Mouse (Mus musculus) hindbrain, embryonic 12.5 days (tissue): Measurements from ENCODE around the gene Maneal. TPM values are rescaled to one million over a fixed set of nuclear protein-coding genes. Genes with fewer than 3 reads are reported as not detected.

Source experiments
- ATAC-seq: fragments of 200-750 bp; cut with Nextera tagmentation; 2 replicates; pipeline ENCODE4 v1.8.0; 2017; ENCODE audit warnings: moderate TSS enrichment; ENCODE audit not compliant: low FRiP score
- H3K27ac ChIP-seq: fragments of 300-500 bp; sonication (generic); 2 replicates; pipeline ENCODE4 v1.5.1; 2016; ENCODE audit warnings: mild to moderate bottlenecking
- H3K27me3 ChIP-seq: fragments of 300-500 bp; sonication (generic); 2 replicates; pipeline ENCODE4 v1.6.1; 2016; ENCODE audit warnings: mild to moderate bottlenecking
- H3K36me3 ChIP-seq: fragments of 300-500 bp; sonication (generic); 2 replicates; pipeline ENCODE4 v1.6.1; 2016; ENCODE audit warnings: mild to moderate bottlenecking
- H3K4me1 ChIP-seq: fragments of 300-500 bp; sonication (generic); 2 replicates; pipeline ENCODE4 v1.6.1; 2016
- H3K4me2 ChIP-seq: fragments of 300-500 bp; sonication (generic); replicated peaks from 2 replicates; pipeline ENCODE4 v1.6.1; 2016; ENCODE audit warnings: mild to moderate bottlenecking
- H3K4me3 ChIP-seq: fragments of 300-500 bp; sonication (generic); 2 replicates; pipeline ENCODE4 v1.5.1; 2016; ENCODE audit warnings: mild to moderate bottlenecking
- H3K9ac ChIP-seq: fragments of 300-500 bp; sonication (generic); 2 replicates; pipeline ENCODE4 v1.6.1; 2016; ENCODE audit warnings: mild to moderate bottlenecking, moderate library complexity
- H3K9me3 ChIP-seq: fragments of 300-500 bp; sonication (generic); replicated peaks from 2 replicates; pipeline ENCODE4 v1.6.1; 2016; ENCODE audit warnings: mild to moderate bottlenecking
- WGBS: fragments of 180-500 bp; shearing (Covaris S2); methylation state at CpG from one replicate; pipeline ENCODE4 v1.1.7; 2016; 5-methylcytosine and 5-hydroxymethylcytosine counted together
- polyA plus RNA-seq: library from polyadenylated mRNA; unstranded; fragments of >200 nt; fragmentation: Nextera tagmentation; extraction: Ambion mirVana; gene quantifications from 2 replicates; pipeline ENCODE4 v1.2.1, GENCODE M21; 2016

Gene Maneal
- polyA plus RNA-seq, 1 experiment from 2014 or later, result 7.3 TPM

GRCm38 (mm10) chr4:124881341-124881908 lies 19.5 kb upstream of the Maneal start:
- Histone ChIP-seq H3K36me3 (no peaks in the 10 kb centered on the region), H3K27me3 (peaks cover 65% of the 10 kb centered on the region), H3K4me1 (peaks cover 28% of the 10 kb centered on the region), H3K27ac (peak overlapping the region; percentile 77), H3K4me3 (peak overlapping the region; percentile 50), H3K9me3 (0 out of 2 replicates have a peak, but pooled peaks cover 6% of the 10 kb centered on the region), H3K4me2 (peak overlapping the region; percentile 64), H3K9ac (peak overlapping the region; percentile 57)
- WGBS, result under 1% methylated on average over 37 of the region's 37 CpGs
- peak; percentile 98 for ATAC-seq

- Histone ChIP-seq H3K27ac (peak within 1 kb of the TSS; percentile 77), H3K4me1 (peaks cover 28% of the 10 kb centered on the region), H3K4me2 (peak within 1 kb of the TSS; percentile 64), H3K27me3 (peaks cover 56% of the 10 kb centered on the region), H3K9me3 (0 out of 2 replicates have a peak, but pooled peaks cover 6% of the 10 kb centered on the region), H3K9ac (peak within 1 kb of the TSS; percentile 57), H3K4me3 (peak within 1 kb of the TSS; percentile 50), H3K36me3 (no peaks in the 10 kb centered on the region)
- no peak for ATAC-seq
- 4% methylated on average over 11 of the region's 11 CpGs for WGBS
These were observed 18.6 kb upstream of the Maneal start, which contains the start of gene Epha10 for GRCm38 (mm10) chr4:124880599-124880998. TSS of gene Epha10 (plus strand) at chr4:124880899.

- no peak overlapping the region for H3K9ac ChIP-seq
- no peak overlapping the region for H3K4me3 ChIP-seq
- H3K36me3 ChIP-seq, result no peaks in the 10 kb centered on the region
- no peak overlapping the region for H3K4me2 ChIP-seq
- ATAC-seq, result no peak
- no peaks in the 10 kb centered on the region for H3K27me3 ChIP-seq
- no peaks in the 10 kb centered on the region for H3K4me1 ChIP-seq
- peaks cover 4% of the 10 kb centered on the region; the same call in 1 of the 2 replicates for H3K9me3 ChIP-seq
- 90% methylated on average over 1 of the region's 1 CpGs for WGBS
- H3K27ac ChIP-seq, result no peak overlapping the region
These were observed 10.7 kb upstream of the Maneal start for GRCm38 (mm10) chr4:124872719-124873118.

- Histone ChIP-seq H3K36me3 (peaks cover 34% of the 10 kb centered on the region), H3K4me1 (peaks cover 21% of the 10 kb centered on the region), H3K4me2 (peak overlapping the region; percentile 77), H3K9me3 (no peaks in the 10 kb centered on the region), H3K9ac (no peak overlapping the region; the same call in 1 of the 2 replicates), H3K4me3 (peak overlapping the region; percentile 69; the same call in 1 of the 2 replicates), H3K27ac (no peak overlapping the region), H3K27me3 (peaks cover 16% of the 10 kb centered on the region)
- ATAC-seq, result no peak
- 14% methylated on average over 7 of the region's 7 CpGs for WGBS
These were observed 1.5 kb downstream of the Maneal start for GRCm38 (mm10) chr4:124860446-124860845.

GRCm38 (mm10) chr4:124858370-124858769 lies 3.6 kb downstream of the Maneal start:
- peaks cover 21% of the 10 kb centered on the region for H3K4me1 ChIP-seq
- H3K9me3 ChIP-seq, result no peaks in the 10 kb centered on the region
- H3K27me3 ChIP-seq, result peaks cover 15% of the 10 kb centered on the region
- peaks cover 52% of the 10 kb centered on the region for H3K36me3 ChIP-seq
- 73% methylated on average over 5 of the region's 5 CpGs for WGBS
- no peak overlapping the region for H3K27ac ChIP-seq
- H3K4me2 ChIP-seq, result no peak overlapping the region
- H3K9ac ChIP-seq, result no peak overlapping the region
- no peak overlapping the region for H3K4me3 ChIP-seq
- ATAC-seq, result no peak

GRCm38 (mm10) chr4:124856294-124856693 lies 5.7 kb downstream of the Maneal start:
- peaks cover 55% of the 10 kb centered on the region for H3K36me3 ChIP-seq
- 93% methylated on average over 8 of the region's 8 CpGs for WGBS
- H3K9ac ChIP-seq, result no peak overlapping the region
- peaks cover 5% of the 10 kb centered on the region for H3K27me3 ChIP-seq
- no peak for ATAC-seq
- peaks cover 27% of the 10 kb centered on the region for H3K4me1 ChIP-seq
- H3K4me2 ChIP-seq, result no peak overlapping the region
- no peak overlapping the region for H3K4me3 ChIP-seq
- H3K9me3 ChIP-seq, result no peaks in the 10 kb centered on the region
- no peak overlapping the region for H3K27ac ChIP-seq

- peaks cover 29% of the 10 kb centered on the region for H3K4me1 ChIP-seq
- WGBS, result 1% methylated on average over 67 of the region's 75 CpGs
- no peaks in the 10 kb centered on the region for H3K27me3 ChIP-seq
- peak within 1 kb of the TSS; percentile 100 for H3K4me3 ChIP-seq
- peak within 1 kb of the TSS; percentile 96 for H3K27ac ChIP-seq
- H3K9ac ChIP-seq, result peak within 1 kb of the TSS; percentile 95
- peak within 1 kb of the TSS; percentile 87 for H3K4me2 ChIP-seq
- no peaks in the 10 kb centered on the region for H3K9me3 ChIP-seq
- ATAC-seq, result peak; percentile 54
- H3K36me3 ChIP-seq, result peaks cover 30% of the 10 kb centered on the region
These were observed 10.9 kb downstream of the Maneal start, which contains the start of gene 1110065P20Rik for GRCm38 (mm10) chr4:124850933-124851658. TSS of gene 1110065P20Rik (minus strand) at chr4:124851196.

GRCm38 (mm10) chr4:124850261-124850913 lies 11.6 kb downstream of the Maneal start, which contains the start of gene Yrdc:
TSS of gene Yrdc (plus strand) at chr4:124850679.
- Histone ChIP-seq H3K9me3 (no peaks in the 10 kb centered on the region), H3K4me2 (peak within 1 kb of the TSS; percentile 87), H3K4me1 (peaks cover 29% of the 10 kb centered on the region), H3K4me3 (peak within 1 kb of the TSS; percentile 100), H3K36me3 (peaks cover 26% of the 10 kb centered on the region), H3K27me3 (no peaks in the 10 kb centered on the region), H3K27ac (peak within 1 kb of the TSS; percentile 96), H3K9ac (peak within 1 kb of the TSS; percentile 95)
- WGBS, result under 1% methylated on average over 87 of the region's 90 CpGs
- ATAC-seq, result peak; percentile 96

- ATAC-seq, result peak; percentile 48
- H3K4me3 ChIP-seq, result peak overlapping the region; percentile 100
- peak overlapping the region; percentile 87 for H3K4me2 ChIP-seq
- no peaks in the 10 kb centered on the region for H3K9me3 ChIP-seq
- peak overlapping the region; percentile 95 for H3K9ac ChIP-seq
- WGBS, result 2% methylated on average over 24 of the region's 24 CpGs
- peak overlapping the region; percentile 96 for H3K27ac ChIP-seq
- peaks cover 29% of the 10 kb centered on the region for H3K4me1 ChIP-seq
- H3K36me3 ChIP-seq, result peaks cover 27% of the 10 kb centered on the region
- no peaks in the 10 kb centered on the region for H3K27me3 ChIP-seq
These were observed 12.2 kb downstream of the Maneal start for GRCm38 (mm10) chr4:124849631-124850260.

- WGBS, result 4% methylated on average over 8 of the region's 8 CpGs
- Histone ChIP-seq H3K9ac (no peak overlapping the region), H3K9me3 (no peaks in the 10 kb centered on the region), H3K4me3 (0 out of 2 replicates have a peak overlapping the region, but pooled peaks have one; percentile 0), H3K27me3 (no peaks in the 10 kb centered on the region), H3K4me2 (no peak overlapping the region), H3K36me3 (peaks cover 25% of the 10 kb centered on the region), H3K4me1 (peaks cover 25% of the 10 kb centered on the region), H3K27ac (peak overlapping the region; percentile 17; the same call in 1 of the 2 replicates)
- ATAC-seq, result no peak
These were observed 14.4 kb downstream of the Maneal start for GRCm38 (mm10) chr4:124847573-124847972.

GRCm38 (mm10) chr4:124843493-124843892 lies 18.5 kb downstream of the Maneal start:
- no peak overlapping the region for H3K4me2 ChIP-seq
- peaks cover 7% of the 10 kb centered on the region; the same call in 1 of the 2 replicates for H3K4me1 ChIP-seq
- H3K4me3 ChIP-seq, result no peak overlapping the region
- no peaks in the 10 kb centered on the region; the same call in 1 of the 2 replicates for H3K9me3 ChIP-seq
- H3K36me3 ChIP-seq, result peaks cover 61% of the 10 kb centered on the region
- no peaks in the 10 kb centered on the region for H3K27me3 ChIP-seq
- no peak overlapping the region for H3K27ac ChIP-seq
- WGBS, result 53% methylated on average over 11 of the region's 11 CpGs
- H3K9ac ChIP-seq, result no peak overlapping the region
- ATAC-seq, result 0 out of 2 replicates have a peak, but pooled peaks have one; percentile 31
